Mouse (Mus musculus): ENCODE measurements around the gene Lhx8.

GRCm38 (mm10) chr3:154268313-154268712 lies 62.1 kb downstream of the Lhx8 start:
- TF ChIP-seq POLR2A (IDR thresholded peaks at IDR 0.05; ENCODE audit: borderline replicate concordance, insufficient read depth, low read length) (no peak), CTCF (IDR thresholded peaks at IDR 0.05; ENCODE audit: borderline replicate concordance, insufficient read depth, low read depth, low read length) (no peak)
